Mouse (Mus musculus) activated CD4-positive, CD25-positive, alpha-beta regulatory T cell, adult 4 months (primary cell): ENCODE data around the gene Gm26602. TPM values are rescaled to one million over a fixed set of nuclear protein-coding genes. Genes with fewer than 3 reads are reported as not detected.

Experiments
- ATAC-seq: one replicate; pipeline ENCODE4 v1.8.0; 2017
- polyA plus RNA-seq, 2 experiments: library from polyadenylated mRNA; unstranded; fragments of 100-300 nt; shearing (Covaris generic); gene quantifications; one replicate each; pipeline ENCODE4 v1.2.1; 2017

Gene Gm26602
- polyA plus RNA-seq, 2 experiments from 2014 or later: not detected

GRCm38 (mm10) chr10:79886054-79886453, 24.6 kb upstream of the Gm26602 start, which contains the start of gene Elane:
Gene Elane, plus strand, starts transcription at chr10:79886247.
- no peak for ATAC-seq

- ATAC-seq: no peak
Observed at GRCm38 (mm10) chr10:79886611-79887010, 24.0 kb upstream of the Gm26602 start.

- no peak for ATAC-seq
Observed at GRCm38 (mm10) chr10:79889386-79889785, 21.3 kb upstream of the Gm26602 start.

GRCm38 (mm10) chr10:79890670-79891069, 20.0 kb upstream of the Gm26602 start, which contains the start of gene Cfd:
Gene Cfd, plus strand, starts transcription at chr10:79890853.
- no peak for ATAC-seq

GRCm38 (mm10) chr10:79892451-79893118, 18.1 kb upstream of the Gm26602 start:
- ATAC-seq: peak; percentile 71

- ATAC-seq: no peak
Observed at GRCm38 (mm10) chr10:79896306-79896705, 14.3 kb upstream of the Gm26602 start.

GRCm38 (mm10) chr10:79896814-79897213, 13.8 kb upstream of the Gm26602 start:
- ATAC-seq: no peak

- peak; percentile 33 for ATAC-seq
Observed at GRCm38 (mm10) chr10:79897316-79898245, 13.1 kb upstream of the Gm26602 start.

- no peak for ATAC-seq
Observed at GRCm38 (mm10) chr10:79900951-79901410, 9.7 kb upstream of the Gm26602 start.

- ATAC-seq: no peak
Observed at GRCm38 (mm10) chr10:79906712-79907111, 3.9 kb upstream of the Gm26602 start.

GRCm38 (mm10) chr10:79907415-79907814, 3.2 kb upstream of the Gm26602 start:
- ATAC-seq: no peak

- peak; percentile 91 for ATAC-seq
Observed at GRCm38 (mm10) chr10:79908167-79909091, 2.2 kb upstream of the Gm26602 start, which contains the start of gene Med16. Gene Med16, minus strand, starts transcription at chr10:79908923.

- peak; percentile 27 for ATAC-seq
Observed at GRCm38 (mm10) chr10:79909092-79909922, 1.3 kb upstream of the Gm26602 start.

GRCm38 (mm10) chr10:79912412-79912811, 1.8 kb downstream of the Gm26602 start:
- ATAC-seq: no peak

- no peak for ATAC-seq
Observed at GRCm38 (mm10) chr10:79914131-79914947, 3.7 kb downstream of the Gm26602 start.

- no peak for ATAC-seq
Observed at GRCm38 (mm10) chr10:79914948-79915596, 4.4 kb downstream of the Gm26602 start.

- ATAC-seq: no peak
Observed at GRCm38 (mm10) chr10:79916081-79916480, 5.4 kb downstream of the Gm26602 start.

- peak; percentile 87 for ATAC-seq
Observed at GRCm38 (mm10) chr10:79916808-79917531, 6.3 kb downstream of the Gm26602 start, which contains the start of gene Kiss1r. Gene Kiss1r, plus strand, starts transcription at chr10:79916971.

- ATAC-seq: no peak
Observed at GRCm38 (mm10) chr10:79917532-79918100, 7.0 kb downstream of the Gm26602 start.
